Mouse (Mus musculus): ENCODE data around the gene Cd82.

GRCm38 (mm10) chr2:93477519-93477918 lies 14.6 kb upstream of the Cd82 start:
- TF ChIP-seq POLR2A (IDR thresholded peaks at IDR 0.05; ENCODE audit: borderline replicate concordance, low read depth, low read length) (no peak), CTCF (IDR thresholded peaks at IDR 0.05; ENCODE audit: low read depth, low read length) (peak; percentile 81)
